Mouse (Mus musculus) lung, postnatal 0 days (tissue): Measurements from ENCODE around the gene Slc25a33.

ENCODE experiments used
- CTCF ChIP-seq: IDR thresholded peaks from 2 replicates; pipeline ENCODE4 v1.5.1; 2016; ENCODE audit warnings: antibody characterized with exemption, mild to moderate bottlenecking
- EP300 ChIP-seq: IDR thresholded peaks from 2 replicates; pipeline ENCODE4 v1.6.1; 2016; ENCODE audit warnings: antibody characterized with exemption, mild to moderate bottlenecking, control low read depth

- TF ChIP-seq CTCF (no peak), EP300 (no peak)
These were observed 15.5 kb upstream of the Slc25a33 start for GRCm38 (mm10) chr4:149789421-149790194.
